Mouse (Mus musculus): ENCODE measurements around the gene Cdhr5. TPM values are rescaled to one million over a fixed set of nuclear protein-coding genes. Genes with fewer than 3 reads are reported as not detected.
A peak's percentile ranks its signal among the peaks of the same experiment; 100 is the strongest.

Cdhr5 gene
- total RNA-seq, 1 experiment from 2014 or later = 14.4 TPM

- no peak for DNase-seq
These were observed 53.8 kb downstream of the Cdhr5 start for GRCm38 (mm10) chr7:141222696-141223215.

DNA sequence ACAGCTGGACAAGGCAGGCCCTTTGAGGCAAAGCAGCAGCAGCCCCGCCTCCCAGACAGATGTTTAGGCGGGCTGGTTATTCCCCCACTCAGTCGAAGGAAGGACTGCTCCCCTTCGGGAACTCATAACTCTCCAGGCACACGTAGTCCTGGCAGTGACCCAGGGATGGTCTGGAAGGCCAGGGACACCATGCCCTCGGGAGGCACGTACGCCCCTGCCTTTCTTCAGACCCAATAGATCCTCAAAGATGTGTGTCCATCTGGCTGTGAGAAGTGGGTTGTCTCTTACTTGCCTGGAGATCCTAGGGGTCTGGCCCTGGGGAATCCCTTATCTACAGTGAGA is 54.5 kb downstream of the Cdhr5 start:
- no peak for DNase-seq

DNA sequence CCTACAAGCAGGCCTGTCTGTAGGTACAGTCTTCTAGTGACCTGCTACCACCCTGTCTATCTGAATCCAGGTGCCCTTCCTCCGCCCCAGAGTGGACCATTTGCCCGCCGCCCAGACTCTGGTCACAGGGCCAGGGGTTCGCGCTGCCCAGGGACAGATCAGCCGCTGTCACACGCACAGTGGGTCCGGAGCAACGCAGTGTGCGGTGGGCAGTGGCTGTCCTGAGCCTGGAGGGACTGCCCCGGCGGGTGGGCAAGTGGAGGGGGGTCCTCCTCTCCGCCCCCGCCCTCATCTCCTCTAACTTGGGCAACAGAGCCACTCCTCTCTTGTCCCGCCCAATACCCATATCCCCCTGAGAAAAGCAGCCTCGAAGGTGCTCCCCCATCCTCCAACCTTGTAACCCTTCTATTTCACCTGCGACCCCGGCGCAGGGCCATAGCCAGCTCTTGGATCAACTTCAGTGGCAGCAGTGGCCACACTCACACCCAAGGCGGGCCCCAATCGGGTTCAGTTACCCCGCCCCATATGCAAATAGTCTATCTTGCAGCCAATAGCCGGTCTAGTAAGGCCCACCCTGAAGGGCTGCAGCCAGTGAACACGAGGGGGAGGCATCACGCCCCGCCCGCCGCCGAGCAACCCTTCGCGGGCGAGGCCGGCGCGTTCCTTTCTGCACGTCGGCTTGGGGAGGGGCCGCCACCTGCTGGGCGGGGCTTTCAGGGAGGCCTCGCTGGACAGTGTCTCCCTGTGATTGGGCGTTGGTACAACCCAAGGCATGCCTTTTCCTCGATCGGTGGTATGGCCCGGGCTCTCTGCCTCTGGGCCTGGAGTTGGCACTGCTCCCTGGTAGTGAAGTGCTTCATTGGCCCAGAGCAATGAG is 55.1 kb downstream of the Cdhr5 start:
- peak; percentile 96 for DNase-seq

GRCm38 (mm10) chr7:141220377-141220776 is 56.2 kb downstream of the Cdhr5 start:
- no peak for DNase-seq

- no peak for DNase-seq
These were observed 57.0 kb downstream of the Cdhr5 start for GRCm38 (mm10) chr7:141219558-141220099.

Small RNA genes lying within 50 kb of the gene (microRNA-seq; reads per million reads assigned to microRNA genes)
- gene Mir210 = 187 to 355 reads per million in 2 experiments

Other genes starting within 250 kb of the Cdhr5 start
- not detected in 2 replicates for gene Gm17387, start 247.7 kb downstream of the Cdhr5 start, total RNA-seq (2021)
- 2.5 and 3.6 TPM in 2 replicates for gene B4galnt4, start 215.7 kb downstream of the Cdhr5 start, total RNA-seq (2021)
- gene Pkp3, start 198.6 kb downstream of the Cdhr5 start, total RNA-seq (2021) = 0.86 and 1.2 TPM in 2 replicates
- 4.5 and 5.0 TPM in 2 replicates for gene Sigirr, start 176.2 kb downstream of the Cdhr5 start, total RNA-seq (2021)
- gene Ano9, start 159.0 kb downstream of the Cdhr5 start, total RNA-seq (2021) = 0.33 TPM in 1 of 2 replicates, not detected in the other
- gene Ptdss2, start 154.4 kb downstream of the Cdhr5 start, total RNA-seq (2021) = 29.1 and 48.2 TPM in 2 replicates
- gene Rnh1, start 103.9 kb downstream of the Cdhr5 start, total RNA-seq (2021) = 298 and 356 TPM in 2 replicates
- gene Hras, start 82.8 kb downstream of the Cdhr5 start, total RNA-seq (2021) = 64.8 and 88.0 TPM in 2 replicates
- 6.4 and 10.8 TPM in 2 replicates for gene Lrrc56, start 82.6 kb downstream of the Cdhr5 start, total RNA-seq (2021)
- 0.39 TPM in 1 of 2 replicates, not detected in the other for gene Lmntd2, start 62.7 kb downstream of the Cdhr5 start, total RNA-seq (2021)
- gene Rassf7, start 60.9 kb downstream of the Cdhr5 start, total RNA-seq (2021) = 5.7 and 8.0 TPM in 2 replicates
- gene Phrf1, start 48.0 kb downstream of the Cdhr5 start, total RNA-seq (2021) = 83.3 and 83.9 TPM in 2 replicates
- gene Irf7, start 10.3 kb downstream of the Cdhr5 start, total RNA-seq (2021) = 7.8 and 10.4 TPM in 2 replicates
- gene Sct, start 2.3 kb upstream of the Cdhr5 start, total RNA-seq (2021) = not detected in 2 replicates
- gene Drd4, start 15.2 kb upstream of the Cdhr5 start, total RNA-seq (2021) = not detected in 2 replicates
- gene Deaf1, start 50.9 kb upstream of the Cdhr5 start, total RNA-seq (2021) = 33.8 and 45.4 TPM in 2 replicates
- 34.1 and 43.2 TPM in 2 replicates for gene Tmem80, start 51.0 kb upstream of the Cdhr5 start, total RNA-seq (2021)
- gene Eps8l2, start 62.1 kb upstream of the Cdhr5 start, total RNA-seq (2021) = 1.6 and 2.6 TPM in 2 replicates
- gene Taldo1, start 115.4 kb upstream of the Cdhr5 start, total RNA-seq (2021) = 629 and 681 TPM in 2 replicates
- 35.6 and 58.9 TPM in 2 replicates for gene Gatd1, start 137.3 kb upstream of the Cdhr5 start, total RNA-seq (2021)
- gene Cend1, start 152.7 kb upstream of the Cdhr5 start, total RNA-seq (2021) = 0.57 and 1.3 TPM in 2 replicates
- gene Slc25a22, start 161.1 kb upstream of the Cdhr5 start, total RNA-seq (2021) = 95.6 and 102 TPM in 2 replicates
- 3.0 and 3.3 TPM in 2 replicates for gene Pidd1, start 167.2 kb upstream of the Cdhr5 start, total RNA-seq (2021)
- gene Rplp2, start 170.6 kb upstream of the Cdhr5 start, total RNA-seq (2021) = 917 and 919 TPM in 2 replicates
- 538 and 617 TPM in 2 replicates for gene Pnpla2, start 178.4 kb upstream of the Cdhr5 start, total RNA-seq (2021)
- gene Cracr2b, start 184.3 kb upstream of the Cdhr5 start, total RNA-seq (2021) = 9.9 and 13.5 TPM in 2 replicates
- 287 and 310 TPM in 2 replicates for gene Cd151, start 190.6 kb upstream of the Cdhr5 start, total RNA-seq (2021)
- 89.5 and 102 TPM in 2 replicates for gene Polr2l, start 198.3 kb upstream of the Cdhr5 start, total RNA-seq (2021)
- gene Tspan4, start 198.5 kb upstream of the Cdhr5 start, total RNA-seq (2021) = 70.9 and 99.3 TPM in 2 replicates

Data from adrenal gland, postnatal 25 days (tissue).